Mouse (Mus musculus) CH12.LX (cell line): ENCODE data around the gene Dbil5. TPM values are rescaled to one million over a fixed set of nuclear protein-coding genes. Genes with fewer than 3 reads are reported as not detected.

Experiments used
- DNase-seq: peaks from one replicate; pipeline ENCODE4 v3.0.0-alpha.2; 2013; ENCODE audit errors: extremely low read depth
- H3K27ac ChIP-seq: 2 replicates; pipeline ENCODE4 v1.5.1; 2012; ENCODE audit warnings: low read depth, mild to moderate bottlenecking, control low read depth, moderate library complexity; ENCODE audit not compliant: insufficient read depth
- H3K27me3 ChIP-seq: replicated peaks from 2 replicates; pipeline ENCODE3; 2012; ENCODE audit warnings: inconsistent platforms
- H3K36me3 ChIP-seq, 2 experiments: replicated peaks in 1 of 2; 2 replicates each; pipeline versions ENCODE3 to v1.6.1; 2012; ENCODE audit warnings: inconsistent platforms in 1 of 2, low read length in 1 of 2, mild to moderate bottlenecking in 1 of 2, mixed read lengths in 1 of 2, moderate library complexity in 1 of 2; ENCODE audit not compliant: control insufficient read depth in 1 of 2, insufficient read depth in 1 of 2
- H3K4me1 ChIP-seq, 2 experiments: 2 replicates each; pipeline ENCODE4 v1.6.1; 2012; ENCODE audit warnings: inconsistent platforms in 1 of 2, moderate library complexity in 1 of 2; ENCODE audit not compliant: insufficient read depth in 2 of 2, control insufficient read depth in 1 of 2
- H3K4me2 ChIP-seq: 2 replicates; pipeline ENCODE4 v1.6.1; 2012; ENCODE audit warnings: low read depth, mild to moderate bottlenecking, control low read depth; ENCODE audit not compliant: poor library complexity, insufficient read depth, severe bottlenecking
- H3K4me3 ChIP-seq, 3 experiments: fragments of 150-350 bp in 1 of 3; sonication (generic) in 1 of 3; replicated peaks in 1 of 3; 2 replicates each; pipeline versions ENCODE3 to v1.5.1; 2011 to 2012; ENCODE audit warnings: low read depth in 2 of 3, low read length in 2 of 3, mild to moderate bottlenecking in 2 of 3, moderate library complexity in 2 of 3, control low read depth in 1 of 3, improper control_type of control experiment in 1 of 3, inconsistent platforms in 1 of 3, mixed read lengths in 1 of 3; ENCODE audit not compliant: poor library complexity in 1 of 3
- H3K79me2 ChIP-seq: replicated peaks from 2 replicates; pipeline ENCODE4 v1.6.1; 2012; ENCODE audit warnings: mild to moderate bottlenecking, moderate library complexity; ENCODE audit not compliant: control insufficient read depth, poor library complexity, insufficient read depth, severe bottlenecking; ENCODE audit errors: extremely low read depth
- H3K9ac ChIP-seq: 2 replicates; pipeline ENCODE4 v1.6.1; 2012; ENCODE audit warnings: low read depth, mild to moderate bottlenecking, control low read depth, moderate library complexity; ENCODE audit not compliant: insufficient read depth
- H3K9me3 ChIP-seq: replicated peaks from 2 replicates; pipeline ENCODE3; 2012; ENCODE audit warnings: low read length, inconsistent platforms, mixed read lengths
- CHD1 ChIP-seq: IDR thresholded peaks from 2 replicates; pipeline ENCODE4 v1.6.1; 2012; ENCODE audit warnings: low read depth, low read length, improper control_type of control experiment, inconsistent platforms
- CTCF ChIP-seq, 2 experiments: IDR thresholded peaks in 1 of 2; conservative IDR thresholded peaks in 1 of 2; 2 replicates each; pipeline ENCODE4 v1.5.1; 2011 to 2012; ENCODE audit warnings: low read depth in 2 of 2, low read length in 2 of 2, improper control_type of control experiment in 1 of 2, inconsistent platforms in 1 of 2, mild to moderate bottlenecking in 1 of 2, moderate library complexity in 1 of 2
- ELF1 ChIP-seq: IDR thresholded peaks from 2 replicates; pipeline ENCODE4 v1.6.1; 2014; ENCODE audit warnings: low read depth, mild to moderate bottlenecking, inconsistent platforms, low read length, improper control_type of control experiment
- EP300 ChIP-seq: IDR thresholded peaks from 2 replicates; pipeline ENCODE4 v1.6.1; 2011; ENCODE audit warnings: low read length, improper control_type of control experiment
- ETS1 ChIP-seq: conservative IDR thresholded peaks from 2 replicates; pipeline ENCODE4 v1.6.1; 2012; ENCODE audit warnings: low read depth, mild to moderate bottlenecking, inconsistent platforms, low read length, improper control_type of control experiment, moderate library complexity
- IRF4 ChIP-seq: IDR thresholded peaks from 2 replicates; pipeline ENCODE4 v1.6.1; 2014; ENCODE audit warnings: low read depth, mild to moderate bottlenecking, inconsistent platforms, low read length, improper control_type of control experiment
- JUN ChIP-seq: IDR thresholded peaks from 2 replicates; pipeline ENCODE4 v1.6.1; 2011; ENCODE audit warnings: low read depth, mild to moderate bottlenecking, low read length, improper control_type of control experiment, moderate library complexity; ENCODE audit not compliant: insufficient read depth
- KAT2A ChIP-seq: IDR thresholded peaks from 2 replicates; pipeline ENCODE4 v1.6.1; 2012; ENCODE audit warnings: low read length, improper control_type of control experiment, inconsistent platforms; ENCODE audit not compliant: insufficient replicate concordance
- MAX ChIP-seq: IDR thresholded peaks from 2 replicates; pipeline ENCODE4 v1.6.1; 2011; ENCODE audit warnings: low read length, improper control_type of control experiment
- MAZ ChIP-seq: IDR thresholded peaks from 2 replicates; pipeline ENCODE4 v1.6.1; 2012; ENCODE audit warnings: low read depth, mild to moderate bottlenecking, inconsistent platforms, low read length, improper control_type of control experiment, moderate library complexity
- MXI1 ChIP-seq: IDR thresholded peaks from 2 replicates; pipeline ENCODE4 v1.6.1; 2011; ENCODE audit warnings: mild to moderate bottlenecking, low read depth, low read length, improper control_type of control experiment
- NELFE ChIP-seq: IDR thresholded peaks from 2 replicates; pipeline ENCODE4 v1.6.1; 2011; ENCODE audit warnings: low read depth, low read length, improper control_type of control experiment
- PAX5 ChIP-seq: IDR thresholded peaks from 2 replicates; pipeline ENCODE4 v1.6.1; 2012; ENCODE audit warnings: low read length, inconsistent platforms, mixed read lengths
- RAD21 ChIP-seq: IDR thresholded peaks from 2 replicates; pipeline ENCODE4 v1.6.1; 2011; ENCODE audit warnings: low read depth, mild to moderate bottlenecking, low read length, improper control_type of control experiment, moderate library complexity
- SMC3 ChIP-seq: IDR thresholded peaks from 2 replicates; pipeline ENCODE4 v1.6.1; 2011; ENCODE audit warnings: low read depth, low read length, improper control_type of control experiment
- TBP ChIP-seq: conservative IDR thresholded peaks from 2 replicates; pipeline ENCODE4 v1.6.1; 2011; ENCODE audit warnings: low read depth, low read length, improper control_type of control experiment
- ZC3H11A ChIP-seq: IDR thresholded peaks from 2 replicates; pipeline ENCODE4 v1.6.1; 2012; ENCODE audit warnings: low read depth, mild to moderate bottlenecking, inconsistent platforms, low read length, improper control_type of control experiment
- ZNF384 ChIP-seq: IDR thresholded peaks from 2 replicates; pipeline ENCODE4 v1.6.1; 2012; ENCODE audit warnings: low read depth, low read length, improper control_type of control experiment, inconsistent platforms
- dilution Hi-C: fragments of 300-500 bp; cut with MboI; formaldehyde crosslinking; loops from 2 replicates; pipeline ENCODE4 v1.14.3; 2020; ENCODE audit warnings: low sequenced_read_pairs; ENCODE audit not compliant: extremely low pct_unique_long_range_greater_than_20kb, extremely low pct_ligation_motif_present
- in situ Hi-C: fragments of 300-500 bp; cut with MboI; formaldehyde crosslinking; loops from 3 replicates; pipeline ENCODE4 v1.14.3; 2019; ENCODE audit warnings: low sequenced_read_pairs, low pct_ligation_motif_present, low pct_unique_long_range_greater_than_20kb, mixed read lengths
- polyA plus RNA-seq: library from polyadenylated mRNA; unstranded; fragments of >175 nt; gene quantifications from 2 replicates; pipeline ENCODE4 v1.2.1, GENCODE M21; 2012; ENCODE audit warnings: low read depth; ENCODE audit not compliant: insufficient read length
- total RNA-seq, 2 experiments: library from RNA; depleted of rRNA; stranded (reverse); fragments of 300-350 nt in 1 of 2; fragments of >200 nt in 1 of 2; gene quantifications; 2 replicates each; pipeline ENCODE4 v1.2.3; 2012 to 2014

The Dbil5 gene
- total and polyA plus RNA-seq, 3 experiments = 1.4 to 1.6 TPM; not detected in 1

DNA sequence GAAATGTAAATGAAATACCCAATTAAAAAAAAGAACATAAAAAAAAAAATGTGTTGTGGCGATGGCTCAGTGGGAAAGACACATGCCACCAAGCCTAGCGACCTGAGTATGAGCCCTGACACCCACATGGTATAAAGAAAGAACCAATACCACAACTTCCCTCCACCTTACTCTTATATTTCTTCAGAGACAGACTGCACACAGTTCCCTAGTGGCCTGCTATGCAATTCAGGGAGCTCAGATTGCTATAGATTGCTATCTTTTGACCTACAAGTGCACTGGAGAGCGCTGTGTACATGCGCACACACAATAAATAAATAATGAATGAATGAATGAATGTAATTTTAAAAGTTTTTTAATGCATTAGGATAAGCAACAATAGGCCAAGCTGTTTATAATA, 33.7 kb upstream of the Dbil5 start:
- Histone ChIP-seq H3K4me3 (no peak overlapping the region), H3K27ac (no peak overlapping the region), H3K36me3 (peaks cover 3 to 23% of the 10 kb centered on the region in 2 experiments), H3K79me2 (peaks cover 7% of the 10 kb centered on the region), H3K27me3 (no peaks in the 10 kb centered on the region), H3K4me2 (no peak overlapping the region), H3K4me1 (peaks cover 0 to 13% of the 10 kb centered on the region in 2 experiments; a peak in 2 of 4 replicates), H3K9ac (no peak overlapping the region), H3K9me3 (no peaks in the 10 kb centered on the region)
- TF ChIP-seq ZC3H11A = no peak
- TF ChIP-seq SMC3 = no peak
- TF ChIP-seq PAX5 = no peak
- no peak for TF ChIP-seq TBP
- TF ChIP-seq MAZ = no peak
- TF ChIP-seq IRF4 = no peak
- TF ChIP-seq JUN = no peak
- no peak for TF ChIP-seq MXI1
- DNase-seq = no peak
- dilution Hi-C loops = no loop called here
- in situ Hi-C loops = no loop called here

GRCm38 (mm10) chr11:76186908-76187307, 30.5 kb upstream of the Dbil5 start:
- Histone ChIP-seq H3K9ac (no peak overlapping the region), H3K4me3 (no peak overlapping the region), H3K9me3 (no peaks in the 10 kb centered on the region), H3K79me2 (no peaks in the 10 kb centered on the region), H3K4me1 (no peaks in the 10 kb centered on the region)
- dilution Hi-C loops = no loop called here
- no peak for TF ChIP-seq NELFE
- TF ChIP-seq IRF4 = no peak
- TF ChIP-seq SMC3 = peak; percentile 40
- peak in 1 of 2 experiments; percentile 59; a peak in 2 of 4 replicates for TF ChIP-seq CTCF (conservative IDR thresholded peaks at IDR 0.05 in 1 of 2, IDR thresholded peaks at IDR 0.05 in 1 of 2; ENCODE audit: low read depth in 2 of 2, low read length in 2 of 2)
- no peak for TF ChIP-seq EP300
- no peak for TF ChIP-seq CHD1
- peak; percentile 35 for TF ChIP-seq RAD21
- TF ChIP-seq, all 38 proteins: peak for 3
- DNase-seq = peak; percentile 30
- in situ Hi-C loops = no loop called here
- Histone ChIP-seq H3K36me3 (peaks cover 1 to 17% of the 10 kb centered on the region in 2 experiments), H3K27me3 (no peaks in the 10 kb centered on the region), H3K4me2 (no peak overlapping the region), H3K27ac (no peak overlapping the region)

GRCm38 (mm10) chr11:76196275-76196976, 21.0 kb upstream of the Dbil5 start:
- in situ Hi-C loops = no loop called here
- no peaks in the 10 kb centered on the region for H3K36me3 ChIP-seq
- H3K79me2 ChIP-seq = no peaks in the 10 kb centered on the region
- no peak overlapping the region for H3K27ac ChIP-seq
- H3K27me3 ChIP-seq = peaks cover 12% of the 10 kb centered on the region
- dilution Hi-C loops = no loop called here
- peaks cover 2 to 4% of the 10 kb centered on the region in 2 experiments; a peak in 3 of 4 replicates for H3K4me1 ChIP-seq
- H3K9ac ChIP-seq = no peak overlapping the region
- TF ChIP-seq ELF1 = no peak
- no peak for TF ChIP-seq ETS1
- no peak for TF ChIP-seq ZNF384
- no peak for TF ChIP-seq KAT2A
- TF ChIP-seq TBP = no peak
- no peak for TF ChIP-seq MAX
- DNase-seq = no peak
- no peak overlapping the region for H3K4me2 ChIP-seq
- H3K9me3 ChIP-seq = no peaks in the 10 kb centered on the region
- no peak overlapping the region for H3K4me3 ChIP-seq
